Mouse (Mus musculus): ENCODE results near the gene Gm42417.

GRCm38 (mm10) chr1:36541844-36542243, 2.6 kb upstream of the Gm42417 start:
- no peak for TF ChIP-seq CTCF (IDR thresholded peaks at IDR 0.05; ENCODE audit: low read depth, low read length)
- TF ChIP-seq GATA1 (IDR thresholded peaks at IDR 0.05; ENCODE audit: borderline replicate concordance, low read length), result no peak
- TF ChIP-seq GATA2 (IDR thresholded peaks at IDR 0.05; ENCODE audit: borderline replicate concordance, low read depth, low read length), result no peak
